Mouse (Mus musculus): ENCODE results near the gene Sptbn1. TPM values are rescaled to one million over a fixed set of nuclear protein-coding genes. Genes with fewer than 3 reads are reported as not detected.

The Sptbn1 gene
- polyA plus RNA-seq, 1 experiment from 2014 or later: 60.1 TPM

DNA sequence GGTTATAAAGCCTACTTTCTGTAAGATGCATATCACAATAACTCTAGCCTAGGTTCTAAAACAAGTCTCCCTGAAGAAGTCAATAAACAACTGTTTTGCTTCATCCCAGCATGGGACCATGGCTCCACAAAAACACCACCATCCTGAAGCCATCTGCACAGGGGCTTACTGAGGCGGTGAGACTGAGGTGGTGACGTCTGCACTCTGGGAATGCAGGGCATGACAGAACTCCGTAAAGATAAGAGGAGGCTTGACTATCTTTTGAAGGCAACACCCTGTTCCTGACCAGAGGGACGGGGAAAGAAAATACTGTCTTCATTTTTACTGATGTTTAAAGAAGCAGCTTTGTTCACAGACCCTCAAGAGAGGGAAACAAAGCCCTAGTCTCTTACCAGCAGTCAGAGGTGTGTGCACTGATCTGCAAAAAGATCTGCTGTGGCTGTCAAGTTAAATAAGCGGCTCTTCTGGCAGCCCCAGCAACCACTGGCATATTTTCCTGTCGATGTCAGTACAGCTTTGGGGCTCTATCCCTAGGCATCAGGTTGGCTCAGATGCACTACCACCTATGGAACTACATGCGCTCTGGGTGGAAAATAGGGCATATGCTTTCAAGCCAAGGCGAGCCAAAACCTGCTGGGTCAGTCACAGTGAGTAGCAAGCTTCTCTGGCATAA, 109.8 kb downstream of the Sptbn1 start:
- H3K27ac ChIP-seq: no peak overlapping the region
- no peaks in the 10 kb centered on the region for H3K27me3 ChIP-seq (ENCODE audit: insufficient read depth, poor library complexity, severe bottlenecking)
- WGBS: 64% methylated on average over 8 of the region's 8 CpGs
- H3K4me1 ChIP-seq (replicated peaks): peaks cover 28% of the 10 kb centered on the region
- DNase-seq (ENCODE audit: low spot score): no peak
- H3K36me3 ChIP-seq: peaks cover 33% of the 10 kb centered on the region
- H3K9me3 ChIP-seq: no peaks in the 10 kb centered on the region
- H3K4me3 ChIP-seq: no peak overlapping the region

- WGBS: 80% methylated on average over 2 of the region's 2 CpGs
- peaks cover 18% of the 10 kb centered on the region for H3K4me1 ChIP-seq (replicated peaks)
- H3K4me3 ChIP-seq: no peak overlapping the region
- DNase-seq (ENCODE audit: low spot score): no peak
- no peak overlapping the region for H3K27ac ChIP-seq
- H3K27me3 ChIP-seq (ENCODE audit: insufficient read depth, poor library complexity, severe bottlenecking): no peaks in the 10 kb centered on the region
- H3K9me3 ChIP-seq: no peaks in the 10 kb centered on the region
- peaks cover 48% of the 10 kb centered on the region for H3K36me3 ChIP-seq
Observed at GRCm38 (mm10) chr11:30155887-30156286, 112.1 kb downstream of the Sptbn1 start.

GRCm38 (mm10) chr11:30154980-30155379, 113.0 kb downstream of the Sptbn1 start:
- WGBS: 82% methylated on average over 2 of the region's 2 CpGs
- Histone ChIP-seq H3K27ac (no peak overlapping the region), H3K27me3 (ENCODE audit: insufficient read depth, poor library complexity, severe bottlenecking) (no peaks in the 10 kb centered on the region), H3K4me1 (replicated peaks) (peaks cover 14% of the 10 kb centered on the region), H3K9me3 (no peaks in the 10 kb centered on the region), H3K36me3 (peaks cover 54% of the 10 kb centered on the region), H3K4me3 (no peak overlapping the region)
- no peak for DNase-seq (ENCODE audit: low spot score)

GRCm38 (mm10) chr11:30148888-30149287, 119.1 kb downstream of the Sptbn1 start:
- DNase-seq (ENCODE audit: low spot score): no peak
- no peak overlapping the region for H3K4me3 ChIP-seq
- no peaks in the 10 kb centered on the region for H3K4me1 ChIP-seq (replicated peaks)
- peaks cover 81% of the 10 kb centered on the region for H3K36me3 ChIP-seq
- no peaks in the 10 kb centered on the region for H3K9me3 ChIP-seq
- H3K27me3 ChIP-seq (ENCODE audit: insufficient read depth, poor library complexity, severe bottlenecking): no peaks in the 10 kb centered on the region
- no peak overlapping the region for H3K27ac ChIP-seq
- WGBS: 83% methylated on average over 5 of the region's 5 CpGs

- no peak for DNase-seq (ENCODE audit: low spot score)
- peaks cover 79% of the 10 kb centered on the region for H3K36me3 ChIP-seq
- no peaks in the 10 kb centered on the region for H3K9me3 ChIP-seq
- H3K4me1 ChIP-seq (replicated peaks): no peaks in the 10 kb centered on the region
- H3K27ac ChIP-seq: no peak overlapping the region
- no peaks in the 10 kb centered on the region for H3K27me3 ChIP-seq (ENCODE audit: insufficient read depth, poor library complexity, severe bottlenecking)
- H3K4me3 ChIP-seq: no peak overlapping the region
Observed at GRCm38 (mm10) chr11:30148378-30148777, 119.6 kb downstream of the Sptbn1 start.

DNA sequence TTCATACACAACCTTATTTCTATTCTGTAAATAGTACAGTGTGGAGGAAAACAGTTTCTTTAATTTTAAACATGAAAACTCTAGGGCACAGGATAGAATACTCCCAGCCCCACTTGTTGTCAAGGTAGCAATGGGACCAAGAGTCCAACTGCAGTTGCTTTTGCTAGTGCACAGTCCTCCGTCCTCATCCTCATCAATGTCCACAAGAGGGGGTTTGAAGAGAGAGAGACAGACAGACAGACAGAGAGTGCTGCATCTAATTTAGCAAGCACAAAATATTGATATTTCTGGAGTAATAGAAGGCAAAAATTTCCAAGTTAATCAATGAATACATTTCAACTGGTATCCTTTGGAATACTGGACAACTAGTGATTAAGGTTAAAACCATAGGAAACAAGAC, 120.1 kb downstream of the Sptbn1 start:
- 85% methylated on average over 1 of the region's 1 CpGs for WGBS
- H3K36me3 ChIP-seq: peaks cover 79% of the 10 kb centered on the region
- DNase-seq (ENCODE audit: low spot score): no peak

GRCm38 (mm10) chr11:30143090-30143489, 124.9 kb downstream of the Sptbn1 start:
- H3K4me3 ChIP-seq: no peak overlapping the region
- no peaks in the 10 kb centered on the region for H3K4me1 ChIP-seq (replicated peaks)
- no peak overlapping the region for H3K27ac ChIP-seq
- no peaks in the 10 kb centered on the region for H3K27me3 ChIP-seq (ENCODE audit: insufficient read depth, poor library complexity, severe bottlenecking)
- H3K36me3 ChIP-seq: peaks cover 91% of the 10 kb centered on the region
- WGBS: 84% methylated on average over 6 of the region's 6 CpGs
- no peak for DNase-seq (ENCODE audit: low spot score)
- H3K9me3 ChIP-seq: no peaks in the 10 kb centered on the region

More for the DNA sequence above, 120.1 kb downstream of the Sptbn1 start:
- Histone ChIP-seq H3K27me3 (ENCODE audit: insufficient read depth, poor library complexity, severe bottlenecking) (no peaks in the 10 kb centered on the region), H3K4me3 (no peak overlapping the region), H3K27ac (no peak overlapping the region), H3K9me3 (no peaks in the 10 kb centered on the region), H3K4me1 (replicated peaks) (no peaks in the 10 kb centered on the region)

GRCm38 (mm10) chr11:30139165-30139826, 128.7 kb downstream of the Sptbn1 start:
- Histone ChIP-seq H3K4me3 (no peak overlapping the region), H3K9me3 (no peaks in the 10 kb centered on the region), H3K4me1 (replicated peaks) (no peaks in the 10 kb centered on the region), H3K27me3 (ENCODE audit: insufficient read depth, poor library complexity, severe bottlenecking) (no peaks in the 10 kb centered on the region), H3K27ac (no peak overlapping the region), H3K36me3 (peaks cover 96% of the 10 kb centered on the region)
- 88% methylated on average over 17 of the region's 17 CpGs for WGBS
- no peak for DNase-seq (ENCODE audit: low spot score)

DNA sequence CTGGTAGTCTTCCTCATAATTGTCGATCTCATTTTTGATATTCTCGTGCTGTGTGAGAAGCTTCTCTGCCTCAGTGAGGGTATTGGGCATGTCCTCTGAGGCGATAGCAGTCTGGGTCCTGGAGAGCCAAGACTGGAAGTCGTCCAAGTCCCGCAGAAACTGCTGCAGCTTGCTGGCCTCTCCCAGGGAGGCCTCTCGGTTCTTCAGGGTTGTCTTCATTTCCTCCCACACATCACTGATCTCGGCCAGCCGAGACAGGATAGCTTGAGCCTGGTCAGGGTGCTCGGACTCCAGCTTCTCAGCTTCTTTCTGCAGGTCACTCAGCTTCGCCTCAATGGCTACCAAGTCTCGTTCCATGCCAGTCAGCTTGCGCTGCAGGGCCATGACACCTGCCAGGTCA, 130.9 kb downstream of the Sptbn1 start:
- Histone ChIP-seq H3K4me1 (replicated peaks) (no peaks in the 10 kb centered on the region), H3K4me3 (no peak overlapping the region), H3K36me3 (peaks cover 99% of the 10 kb centered on the region), H3K9me3 (no peaks in the 10 kb centered on the region), H3K27ac (no peak overlapping the region), H3K27me3 (ENCODE audit: insufficient read depth, poor library complexity, severe bottlenecking) (no peaks in the 10 kb centered on the region)
- WGBS: 93% methylated on average over 12 of the region's 12 CpGs
- no peak for DNase-seq (ENCODE audit: low spot score)

DNA sequence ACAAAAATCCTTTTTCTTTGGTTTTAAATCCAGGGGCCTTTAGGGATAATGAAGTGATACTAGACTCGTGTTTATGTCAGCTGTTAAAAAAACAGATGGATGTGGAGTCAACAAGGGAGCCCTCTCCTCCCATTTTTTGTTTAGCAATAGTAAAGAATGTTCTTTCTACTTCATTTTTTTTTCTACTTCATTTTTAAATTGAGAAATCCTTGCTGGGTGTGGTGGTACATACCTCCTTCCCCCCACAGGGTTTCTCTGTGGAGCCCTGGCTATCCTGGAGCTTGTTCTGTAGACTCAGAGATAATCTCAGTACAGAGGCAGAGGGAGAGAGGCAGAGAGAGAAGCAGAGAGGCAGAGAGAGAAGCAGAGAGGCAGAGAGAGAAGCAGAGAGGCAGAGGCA, 133.9 kb downstream of the Sptbn1 start:
- no peak overlapping the region for H3K4me3 ChIP-seq
- no peaks in the 10 kb centered on the region for H3K9me3 ChIP-seq
- peaks cover 96% of the 10 kb centered on the region for H3K36me3 ChIP-seq
- H3K27me3 ChIP-seq (ENCODE audit: insufficient read depth, poor library complexity, severe bottlenecking): no peaks in the 10 kb centered on the region
- no peak for DNase-seq (ENCODE audit: low spot score)
- no peaks in the 10 kb centered on the region for H3K4me1 ChIP-seq (replicated peaks)
- no peak overlapping the region for H3K27ac ChIP-seq
- WGBS: 81% methylated on average over 1 of the region's 1 CpGs

GRCm38 (mm10) chr11:30132581-30132980, 135.4 kb downstream of the Sptbn1 start:
- Histone ChIP-seq H3K4me1 (replicated peaks) (no peaks in the 10 kb centered on the region), H3K4me3 (no peak overlapping the region), H3K36me3 (peaks cover 95% of the 10 kb centered on the region), H3K27me3 (ENCODE audit: insufficient read depth, poor library complexity, severe bottlenecking) (no peaks in the 10 kb centered on the region), H3K27ac (no peak overlapping the region), H3K9me3 (no peaks in the 10 kb centered on the region)
- DNase-seq (ENCODE audit: low spot score): no peak
- WGBS: 92% methylated on average over 6 of the region's 6 CpGs

DNA sequence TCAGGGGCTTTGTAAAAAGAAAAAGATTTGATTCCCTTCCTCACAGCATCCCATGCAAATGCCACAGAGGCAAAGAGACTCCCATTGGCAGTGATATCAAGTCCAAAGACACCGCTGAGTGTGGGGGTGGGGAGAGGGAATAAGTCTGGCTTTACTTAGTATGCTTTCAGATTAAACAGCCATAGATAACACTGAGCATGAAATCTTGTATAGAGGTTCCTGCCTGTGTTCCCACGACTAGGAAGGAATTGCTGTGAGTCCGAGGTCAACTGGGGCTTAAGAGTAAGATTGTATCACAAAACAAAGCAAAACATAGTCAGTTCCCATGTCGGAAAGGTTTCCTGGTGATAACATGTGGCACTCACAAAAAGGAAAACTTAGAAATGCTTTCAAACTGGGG, 136.3 kb downstream of the Sptbn1 start:
- no peak for DNase-seq (ENCODE audit: low spot score)
- Histone ChIP-seq H3K27ac (no peak overlapping the region), H3K4me1 (replicated peaks) (no peaks in the 10 kb centered on the region), H3K9me3 (no peaks in the 10 kb centered on the region), H3K4me3 (no peak overlapping the region), H3K27me3 (ENCODE audit: insufficient read depth, poor library complexity, severe bottlenecking) (no peaks in the 10 kb centered on the region), H3K36me3 (peaks cover 94% of the 10 kb centered on the region)
- 83% methylated on average over 4 of the region's 4 CpGs for WGBS

- H3K27me3 ChIP-seq (ENCODE audit: insufficient read depth, poor library complexity, severe bottlenecking): no peaks in the 10 kb centered on the region
- H3K27ac ChIP-seq: no peak overlapping the region
- H3K9me3 ChIP-seq: no peaks in the 10 kb centered on the region
- no peaks in the 10 kb centered on the region for H3K4me1 ChIP-seq (replicated peaks)
- H3K4me3 ChIP-seq: no peak overlapping the region
- WGBS: 88% methylated on average over 7 of the region's 7 CpGs
- no peak for DNase-seq (ENCODE audit: low spot score)
- peaks cover 91% of the 10 kb centered on the region for H3K36me3 ChIP-seq
Observed at GRCm38 (mm10) chr11:30129339-30129738, 138.6 kb downstream of the Sptbn1 start.

Measured in hindbrain, embryonic 10.5 days (tissue).